Mouse (Mus musculus) neural tube, embryonic 11.5 days (tissue): ENCODE data around the gene Ptpre. TPM values are rescaled to one million over a fixed set of nuclear protein-coding genes. Genes with fewer than 3 reads are reported as not detected.

Source experiments
- ATAC-seq: fragments of 200-750 bp; cut with Nextera tagmentation; 2 replicates; pipeline ENCODE4 v1.8.0; 2017; ENCODE audit warnings: moderate number of reproducible peaks, mild to moderate bottlenecking, moderate TSS enrichment, moderate library complexity; ENCODE audit not compliant: insufficient read depth, low FRiP score, low TSS enrichment
- DNase-seq: peaks from one replicate; pipeline ENCODE4 v3.0.0-alpha.2; 2015; ENCODE audit warnings: low spot score
- H3K27ac ChIP-seq: fragments of 300-500 bp; sonication (generic); 2 replicates; pipeline ENCODE4 v1.5.1; 2014; ENCODE audit warnings: low read depth, mild to moderate bottlenecking, low read length
- H3K27me3 ChIP-seq: fragments of 300-500 bp; sonication (generic); 2 replicates; pipeline ENCODE4 v1.6.1; 2014; ENCODE audit warnings: mild to moderate bottlenecking, low read length, mixed read lengths; ENCODE audit not compliant: control insufficient read depth, insufficient read depth
- H3K36me3 ChIP-seq: fragments of 300-500 bp; sonication (generic); 2 replicates; pipeline ENCODE4 v1.6.1; 2014; ENCODE audit warnings: mild to moderate bottlenecking, low read length, moderate library complexity, mixed read lengths; ENCODE audit not compliant: control insufficient read depth, insufficient read depth
- H3K4me1 ChIP-seq: fragments of 300-500 bp; sonication (generic); 2 replicates; pipeline ENCODE4 v1.6.1; 2014; ENCODE audit warnings: low read length, mixed read lengths; ENCODE audit not compliant: control insufficient read depth, insufficient read depth
- H3K4me2 ChIP-seq: fragments of 300-500 bp; sonication (generic); 2 replicates; pipeline ENCODE4 v1.6.1; 2014; ENCODE audit warnings: low read depth, mild to moderate bottlenecking, moderate library complexity
- H3K4me3 ChIP-seq: fragments of 300-500 bp; sonication (generic); 2 replicates; pipeline ENCODE4 v1.5.1; 2014; ENCODE audit warnings: low read depth, low read length
- H3K9ac ChIP-seq: fragments of 300-500 bp; sonication (generic); 2 replicates; pipeline ENCODE4 v1.6.1; 2014; ENCODE audit warnings: mild to moderate bottlenecking, low read length
- H3K9me3 ChIP-seq: fragments of 300-500 bp; sonication (generic); 2 replicates; pipeline ENCODE4 v1.6.1; 2016; ENCODE audit warnings: low read length; ENCODE audit not compliant: control insufficient read depth
- WGBS: fragments of 180-500 bp; shearing (Covaris S2); extraction: QIAGEN DNeasy Blood & Tissue Kit; methylation state at CpG from one replicate; pipeline ENCODE4 v1.1.7; 2014; 5-methylcytosine and 5-hydroxymethylcytosine counted together
- polyA plus RNA-seq: library from polyadenylated mRNA; unstranded; fragments of >200 nt; fragmentation: Nextera tagmentation; extraction: Ambion mirVana; gene quantifications from 2 replicates; pipeline ENCODE4 v1.2.1, GENCODE M21; 2014

Gene Ptpre
- polyA plus RNA-seq, 1 experiment from 2014 or later: 0.97 TPM

- WGBS: 56% methylated on average over 8 of the region's 8 CpGs
- no peak overlapping the region for H3K9ac ChIP-seq
- DNase-seq (peak; percentile 82), ATAC-seq (no peak)
- H3K27me3 ChIP-seq: no peaks in the 10 kb centered on the region
- no peaks in the 10 kb centered on the region for H3K4me1 ChIP-seq
- H3K4me2 ChIP-seq: no peak overlapping the region
- no peaks in the 10 kb centered on the region for H3K36me3 ChIP-seq
- H3K4me3 ChIP-seq: no peak overlapping the region
- no peak overlapping the region for H3K27ac ChIP-seq
- H3K9me3 ChIP-seq: no peaks in the 10 kb centered on the region
These were observed 94.7 kb downstream of the Ptpre start for GRCm38 (mm10) chr7:135631776-135632552.

GRCm38 (mm10) chr7:135632716-135633258 lies 95.5 kb downstream of the Ptpre start:
- Histone ChIP-seq H3K4me1 (no peaks in the 10 kb centered on the region), H3K9me3 (no peaks in the 10 kb centered on the region), H3K36me3 (no peaks in the 10 kb centered on the region), H3K27ac (no peak overlapping the region), H3K27me3 (no peaks in the 10 kb centered on the region), H3K4me2 (no peak overlapping the region), H3K9ac (no peak overlapping the region), H3K4me3 (no peak overlapping the region)
- ATAC-seq (no peak), DNase-seq (no peak)
- WGBS: 70% methylated on average over 7 of the region's 7 CpGs

- H3K4me2 ChIP-seq: no peak overlapping the region
- no peak for ATAC-seq
- no peak overlapping the region for H3K27ac ChIP-seq
- no peaks in the 10 kb centered on the region for H3K9me3 ChIP-seq
- H3K4me1 ChIP-seq: no peaks in the 10 kb centered on the region
- no peaks in the 10 kb centered on the region for H3K27me3 ChIP-seq
- H3K9ac ChIP-seq: no peak overlapping the region
- H3K4me3 ChIP-seq: no peak overlapping the region
- H3K36me3 ChIP-seq: no peaks in the 10 kb centered on the region
- DNase-seq: no peak
- WGBS: 75% methylated on average over 16 of the region's 16 CpGs
These were observed 97.8 kb downstream of the Ptpre start for GRCm38 (mm10) chr7:135634851-135635624.

GRCm38 (mm10) chr7:135637406-135637980 lies 100.2 kb downstream of the Ptpre start:
- no peak overlapping the region for H3K4me2 ChIP-seq
- 80% methylated on average over 13 of the region's 13 CpGs for WGBS
- no peak overlapping the region for H3K9ac ChIP-seq
- H3K36me3 ChIP-seq: no peaks in the 10 kb centered on the region
- no peaks in the 10 kb centered on the region for H3K27me3 ChIP-seq
- no peak for ATAC-seq
- H3K4me3 ChIP-seq: no peak overlapping the region
- H3K4me1 ChIP-seq: no peaks in the 10 kb centered on the region
- H3K27ac ChIP-seq: no peak overlapping the region
- H3K9me3 ChIP-seq: no peaks in the 10 kb centered on the region
- DNase-seq: no peak

- no peak for DNase-seq
- H3K9ac ChIP-seq: no peak overlapping the region
- no peaks in the 10 kb centered on the region for H3K36me3 ChIP-seq
- H3K4me3 ChIP-seq: no peak overlapping the region
- H3K9me3 ChIP-seq: no peaks in the 10 kb centered on the region
- no peak for ATAC-seq
- H3K4me2 ChIP-seq: no peak overlapping the region
- no peak overlapping the region for H3K27ac ChIP-seq
- 43% methylated on average over 2 of the region's 2 CpGs for WGBS
- no peaks in the 10 kb centered on the region for H3K4me1 ChIP-seq
- no peaks in the 10 kb centered on the region for H3K27me3 ChIP-seq
These were observed 102.1 kb downstream of the Ptpre start for GRCm38 (mm10) chr7:135639361-135639760.

GRCm38 (mm10) chr7:135641698-135642507 lies 104.6 kb downstream of the Ptpre start:
- Histone ChIP-seq H3K9ac (no peak overlapping the region), H3K36me3 (no peaks in the 10 kb centered on the region), H3K9me3 (no peaks in the 10 kb centered on the region), H3K27ac (no peak overlapping the region), H3K27me3 (no peaks in the 10 kb centered on the region), H3K4me1 (no peaks in the 10 kb centered on the region), H3K4me3 (no peak overlapping the region), H3K4me2 (no peak overlapping the region)
- DNase-seq: no peak
- no peak for ATAC-seq
- 65% methylated on average over 14 of the region's 14 CpGs for WGBS

GRCm38 (mm10) chr7:135644452-135644851 lies 107.2 kb downstream of the Ptpre start:
- 80% methylated on average over 1 of the region's 1 CpGs for WGBS
- no peak overlapping the region for H3K4me3 ChIP-seq
- no peaks in the 10 kb centered on the region for H3K4me1 ChIP-seq
- H3K27ac ChIP-seq: no peak overlapping the region
- no peak for ATAC-seq
- H3K27me3 ChIP-seq: no peaks in the 10 kb centered on the region
- no peaks in the 10 kb centered on the region for H3K9me3 ChIP-seq
- no peaks in the 10 kb centered on the region for H3K36me3 ChIP-seq
- no peak overlapping the region for H3K4me2 ChIP-seq
- DNase-seq: no peak
- no peak overlapping the region for H3K9ac ChIP-seq

- no peaks in the 10 kb centered on the region for H3K27me3 ChIP-seq
- WGBS: 80% methylated on average over 6 of the region's 6 CpGs
- no peak overlapping the region for H3K27ac ChIP-seq
- H3K9ac ChIP-seq: no peak overlapping the region
- H3K36me3 ChIP-seq: no peaks in the 10 kb centered on the region
- DNase-seq (no peak), ATAC-seq (no peak)
- no peaks in the 10 kb centered on the region for H3K4me1 ChIP-seq
- no peaks in the 10 kb centered on the region for H3K9me3 ChIP-seq
- H3K4me2 ChIP-seq: no peak overlapping the region
- no peak overlapping the region for H3K4me3 ChIP-seq
These were observed 109.7 kb downstream of the Ptpre start for GRCm38 (mm10) chr7:135646976-135647375.
